Mouse (Mus musculus): ENCODE data around the gene Synpo2.
A peak's percentile ranks its signal among the peaks of the same experiment; 100 is the strongest.
"Not testable (repeated sequence)": the region's sequence is repeated elsewhere in the genome, so short reads cannot be mapped to it uniquely, and the experiment has no call there.

Synpo2 gene

DNA sequence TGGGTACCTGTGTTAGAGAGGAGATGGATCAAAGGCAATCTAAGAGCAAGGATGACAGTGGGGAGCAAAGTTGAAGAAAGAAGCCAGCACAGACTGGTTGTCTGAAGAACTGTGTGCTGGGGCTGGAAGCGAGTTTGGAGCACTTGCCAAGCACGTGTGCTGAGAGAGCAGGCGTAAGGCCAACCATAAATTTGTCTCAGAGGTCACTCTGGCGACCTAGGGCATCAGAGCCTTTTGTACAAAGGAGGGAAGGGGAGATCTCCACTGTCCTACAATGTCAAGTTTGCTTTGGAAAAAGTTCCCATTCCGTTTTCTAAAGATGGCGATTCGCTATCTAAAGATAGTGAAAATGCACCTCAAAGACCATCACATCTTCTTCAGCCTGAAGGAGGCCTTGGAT lies 107.9 kb downstream of the Synpo2 start:
- DNase-seq: no peak

DNA sequence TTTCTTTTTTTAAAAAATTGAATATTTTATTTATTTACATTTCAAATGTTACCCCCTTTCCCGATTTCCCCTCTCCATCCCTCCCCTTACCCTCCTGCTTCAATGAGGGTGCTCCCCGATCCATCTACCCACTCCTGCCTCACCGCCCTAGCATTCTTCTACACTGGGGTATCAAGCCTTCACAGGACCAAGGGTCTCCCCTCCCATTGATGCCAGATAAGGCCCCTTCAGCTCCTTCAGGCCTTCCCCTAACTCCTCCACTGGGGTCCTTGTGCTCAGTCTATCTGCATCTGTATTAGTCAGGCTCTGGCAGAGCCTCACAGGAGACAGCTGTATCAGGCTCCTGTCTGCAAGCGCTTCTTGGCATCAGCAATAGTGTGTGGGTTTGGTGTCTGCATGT lies 109.2 kb downstream of the Synpo2 start:
- DNase-seq: not testable (repeated sequence)

GRCm38 (mm10) chr3:123123817-123124216 lies 112.1 kb downstream of the Synpo2 start:
- DNase-seq: no peak

- DNase-seq: no peak
Observed at GRCm38 (mm10) chr3:123122151-123123030, 113.6 kb downstream of the Synpo2 start.

DNA sequence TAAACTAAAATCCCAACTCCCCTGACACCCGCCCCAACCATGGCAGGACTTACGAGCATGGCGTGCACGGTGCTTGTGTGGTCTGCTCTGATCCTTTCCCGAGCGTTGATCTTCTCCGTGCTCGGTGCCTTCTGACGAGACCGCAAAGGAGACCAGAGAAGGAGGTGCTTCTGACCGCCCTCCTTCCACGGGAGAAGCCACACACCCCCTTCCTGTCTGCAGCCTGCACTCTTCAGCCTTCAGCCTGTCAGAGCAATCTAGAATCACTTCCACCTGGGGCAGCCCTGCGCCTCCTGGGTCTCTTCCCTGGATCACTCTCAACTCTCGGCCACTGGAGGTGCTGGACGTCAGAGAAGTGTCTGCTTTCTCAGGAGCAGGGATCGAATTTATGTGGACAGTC lies 119.0 kb downstream of the Synpo2 start:
- DNase-seq: no peak

DNA sequence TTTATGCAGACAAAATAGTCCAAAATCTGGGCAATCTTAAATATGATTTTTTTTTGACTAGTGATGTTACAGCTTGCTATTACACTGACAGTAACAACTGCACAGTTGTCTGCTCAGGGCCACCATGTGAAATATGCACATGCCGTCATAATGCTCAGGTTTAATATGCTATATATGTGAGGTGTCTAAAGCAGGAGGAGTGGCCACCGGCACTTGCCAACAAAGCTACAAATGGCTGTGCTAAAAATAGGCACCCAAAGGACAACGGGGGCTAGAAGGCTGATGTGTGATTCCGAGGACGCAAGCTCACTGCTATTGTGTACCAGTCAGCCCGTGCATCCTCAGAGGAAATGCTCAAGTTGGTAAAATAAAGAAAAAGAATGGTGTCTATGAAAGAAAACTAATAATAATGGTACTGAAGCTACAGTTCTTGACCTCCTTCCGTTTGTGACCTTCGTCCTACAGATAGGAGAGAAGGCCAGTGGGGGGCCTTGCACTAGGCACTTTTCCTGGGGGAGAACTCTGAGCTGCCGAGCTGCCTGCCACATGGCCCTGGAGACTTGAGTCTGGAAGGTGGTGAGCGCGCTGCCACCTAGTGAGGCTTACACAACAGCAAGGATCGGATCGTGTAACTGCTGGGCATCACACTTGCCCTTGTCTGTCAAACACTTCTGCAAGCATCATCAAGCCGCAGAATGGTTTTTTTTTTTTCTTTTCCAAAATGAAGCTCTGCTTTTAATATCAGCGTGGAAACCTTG lies 120.0 kb downstream of the Synpo2 start:
- DNase-seq: peak; percentile 52

DNA sequence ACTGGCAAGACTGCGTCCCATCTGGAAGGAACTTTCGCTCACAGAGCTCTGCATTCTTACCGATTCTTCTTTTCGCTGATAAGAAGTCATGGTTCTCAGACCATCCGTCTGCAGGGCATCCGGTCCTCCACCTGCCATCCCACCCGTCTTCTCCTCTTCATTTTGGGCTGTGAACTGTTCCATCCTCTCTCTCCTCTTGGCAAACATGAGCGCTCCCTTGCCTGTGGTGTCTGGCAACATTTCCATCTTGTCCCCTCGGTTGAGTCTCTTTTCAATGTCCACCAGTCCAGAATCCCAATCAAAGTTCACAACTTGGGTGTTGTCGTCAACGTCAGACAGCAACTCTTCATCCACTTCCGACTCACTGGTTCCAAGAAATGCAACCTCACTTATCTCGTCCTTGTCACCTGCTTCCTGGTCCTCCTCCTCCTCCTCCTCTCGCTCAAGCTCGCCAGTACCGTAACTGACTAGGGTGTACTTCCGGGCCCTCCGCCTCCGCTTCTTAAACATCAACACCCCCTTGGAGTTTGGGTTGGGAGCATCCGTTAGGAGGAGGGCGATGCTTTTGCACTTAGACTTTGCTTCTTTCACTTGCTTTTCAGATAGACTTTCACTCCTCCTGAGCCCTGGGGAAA lies 121.8 kb downstream of the Synpo2 start:
- no peak for DNase-seq

DNA sequence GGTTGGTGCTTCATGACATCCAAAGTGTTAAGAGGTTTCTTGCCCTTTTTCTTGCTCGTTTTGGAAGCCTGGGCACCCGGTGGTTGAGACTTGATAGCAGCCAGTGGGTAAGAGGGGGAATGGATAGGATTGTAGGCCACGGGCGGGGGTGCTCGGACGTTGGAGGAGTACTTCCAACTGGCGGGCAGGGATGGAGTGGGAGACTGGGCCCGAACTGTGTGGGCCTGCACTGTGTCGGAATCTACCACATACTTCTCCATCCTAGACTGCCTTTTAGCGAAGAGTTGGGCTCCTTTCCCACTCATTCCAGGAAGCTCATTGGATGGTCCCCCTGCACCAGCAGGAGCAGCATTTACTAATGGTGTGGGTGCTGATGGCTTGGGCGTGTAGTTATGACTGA lies 123.2 kb downstream of the Synpo2 start:
- no peak for DNase-seq

DNA sequence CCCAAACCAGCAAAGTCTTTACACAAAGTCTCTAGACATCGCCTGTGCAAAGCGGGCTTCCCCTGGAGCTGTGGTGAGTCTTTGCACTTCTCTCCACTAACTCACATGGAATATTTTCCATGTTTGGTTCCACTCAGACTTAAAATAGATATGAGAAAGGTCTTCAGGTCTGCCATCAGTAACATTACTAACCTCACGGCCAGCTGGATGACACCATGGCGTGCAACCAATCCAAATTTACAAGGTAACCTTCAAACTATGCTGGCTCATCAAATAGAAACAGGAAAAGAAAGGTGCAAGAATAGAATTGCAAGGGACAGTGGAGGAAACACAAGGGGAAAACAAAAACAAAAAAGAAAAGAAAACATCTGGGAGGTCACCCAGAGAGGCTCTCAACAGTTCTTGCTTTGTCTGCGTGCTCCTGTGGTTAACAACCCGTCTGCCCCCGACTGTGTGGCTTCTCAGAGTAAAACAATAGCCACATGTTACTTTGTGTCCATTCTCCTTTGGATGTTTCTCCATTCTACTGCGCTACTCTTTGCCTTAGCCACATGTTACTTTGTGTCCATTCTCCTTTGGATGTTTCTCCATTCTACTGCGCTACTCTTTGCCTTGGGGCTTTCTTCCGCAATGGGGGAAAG lies 124.8 kb downstream of the Synpo2 start:
- DNase-seq: no peak

GRCm38 (mm10) chr3:123107830-123108549 lies 128.0 kb downstream of the Synpo2 start:
- DNase-seq: peak; percentile 42

- DNase-seq: no peak
Observed at GRCm38 (mm10) chr3:123104325-123104724, 131.6 kb downstream of the Synpo2 start.

DNA sequence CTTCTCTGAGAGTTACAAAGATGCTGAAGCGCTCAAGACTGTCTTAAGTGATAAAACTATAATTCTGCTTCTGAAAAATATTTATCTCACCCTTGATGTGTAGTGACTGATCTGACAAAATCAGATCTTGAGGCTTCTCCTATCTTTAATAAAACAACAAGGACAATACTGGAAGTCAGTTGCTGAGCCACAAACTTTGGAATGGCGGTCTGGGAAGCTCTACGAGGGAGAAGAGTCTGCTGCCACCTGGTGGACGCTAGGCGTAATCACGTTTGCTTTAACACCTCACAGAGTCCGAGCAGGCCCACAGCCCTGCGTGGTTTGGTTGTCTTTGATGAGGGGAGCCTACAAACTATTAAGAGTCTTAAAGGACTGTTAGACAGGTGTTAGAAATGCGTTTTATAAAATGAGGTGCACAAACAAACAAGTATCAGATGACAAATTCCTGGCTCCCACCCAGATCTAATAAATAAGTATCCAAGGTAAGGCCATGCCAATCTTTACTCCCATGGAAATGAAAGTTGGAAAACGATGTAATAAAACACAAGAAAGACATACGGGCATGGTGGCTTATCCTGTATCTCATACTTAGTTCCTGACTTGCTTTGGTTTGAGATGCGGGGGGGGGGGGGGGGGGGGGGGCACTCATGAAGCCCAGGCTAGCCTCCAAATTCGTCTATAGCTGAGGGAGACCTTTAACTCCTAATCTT lies 132.6 kb downstream of the Synpo2 start:
- peak; percentile 89 for DNase-seq

DNA sequence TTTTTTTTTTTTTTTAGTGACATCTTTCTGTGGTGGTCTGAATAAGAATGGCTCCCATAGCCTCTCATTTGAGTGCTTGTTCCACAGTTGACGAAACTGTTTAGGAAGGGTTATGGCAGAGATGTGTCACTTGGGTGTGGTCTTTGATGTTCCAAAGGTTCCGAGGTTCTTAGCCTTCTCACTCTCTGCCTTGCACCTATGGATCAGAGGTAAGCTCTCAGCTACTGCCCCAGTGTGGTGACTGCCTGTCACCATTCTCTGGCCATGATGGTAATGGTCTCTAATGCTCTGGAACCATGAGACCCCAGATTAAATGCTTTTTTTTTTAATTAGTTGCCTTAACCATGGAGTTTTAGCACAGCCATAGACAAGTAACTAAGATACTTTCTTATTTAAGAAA lies 134.2 kb downstream of the Synpo2 start:
- DNase-seq: no peak

DNA sequence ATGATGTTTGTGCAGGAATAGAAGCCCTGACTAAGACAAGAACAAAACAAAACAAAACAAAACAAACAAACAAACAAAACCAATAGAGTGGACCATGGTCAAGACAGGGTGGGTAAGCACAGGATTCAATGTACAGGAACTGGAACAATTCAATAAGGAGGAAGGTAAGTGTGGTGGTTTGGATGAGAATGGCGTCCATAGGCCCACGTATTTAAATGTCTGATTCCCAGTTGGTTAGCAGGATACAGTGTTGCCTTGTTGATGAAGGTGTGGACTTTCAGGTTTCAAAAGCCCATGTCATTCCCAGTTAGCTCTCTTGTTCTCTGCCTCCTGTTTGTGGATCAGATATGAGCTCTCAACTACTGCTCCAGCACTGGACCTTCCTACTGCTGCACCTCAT lies 140.8 kb downstream of the Synpo2 start:
- DNase-seq: no peak

DNA sequence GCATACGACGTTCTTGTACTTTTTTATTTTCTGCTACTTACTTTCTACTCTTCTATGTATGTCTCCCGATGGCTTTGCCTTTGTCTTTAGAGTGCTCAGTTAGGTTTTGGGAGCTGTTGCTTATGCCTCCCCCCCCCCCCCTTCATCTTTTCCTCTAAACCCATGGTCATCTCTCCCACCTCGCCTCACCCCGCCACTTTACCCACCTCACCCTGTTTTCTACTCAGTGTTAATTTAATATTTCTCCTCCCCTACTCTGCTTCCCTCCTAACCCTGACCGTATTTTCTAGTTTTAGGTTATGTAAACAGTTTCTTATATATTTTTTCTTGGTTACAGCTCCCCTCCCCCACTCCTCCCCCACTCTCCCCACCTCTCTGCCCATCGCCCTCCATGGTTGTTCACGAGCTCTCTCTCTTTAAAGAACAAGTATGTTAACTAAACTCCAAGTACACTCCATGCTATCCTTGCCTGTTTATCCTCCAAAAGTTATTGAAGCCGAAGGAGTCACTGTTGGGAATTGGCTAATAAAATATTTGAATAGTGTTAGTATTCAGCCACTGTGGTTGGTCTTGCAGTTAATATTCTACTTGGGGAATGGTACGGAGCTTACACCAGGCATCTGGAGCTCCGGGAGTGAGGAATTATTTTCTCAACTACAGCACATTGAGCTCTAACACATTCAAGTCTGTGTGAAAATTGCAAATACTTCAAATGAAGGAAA lies 142.1 kb downstream of the Synpo2 start:
- no peak for DNase-seq

DNA sequence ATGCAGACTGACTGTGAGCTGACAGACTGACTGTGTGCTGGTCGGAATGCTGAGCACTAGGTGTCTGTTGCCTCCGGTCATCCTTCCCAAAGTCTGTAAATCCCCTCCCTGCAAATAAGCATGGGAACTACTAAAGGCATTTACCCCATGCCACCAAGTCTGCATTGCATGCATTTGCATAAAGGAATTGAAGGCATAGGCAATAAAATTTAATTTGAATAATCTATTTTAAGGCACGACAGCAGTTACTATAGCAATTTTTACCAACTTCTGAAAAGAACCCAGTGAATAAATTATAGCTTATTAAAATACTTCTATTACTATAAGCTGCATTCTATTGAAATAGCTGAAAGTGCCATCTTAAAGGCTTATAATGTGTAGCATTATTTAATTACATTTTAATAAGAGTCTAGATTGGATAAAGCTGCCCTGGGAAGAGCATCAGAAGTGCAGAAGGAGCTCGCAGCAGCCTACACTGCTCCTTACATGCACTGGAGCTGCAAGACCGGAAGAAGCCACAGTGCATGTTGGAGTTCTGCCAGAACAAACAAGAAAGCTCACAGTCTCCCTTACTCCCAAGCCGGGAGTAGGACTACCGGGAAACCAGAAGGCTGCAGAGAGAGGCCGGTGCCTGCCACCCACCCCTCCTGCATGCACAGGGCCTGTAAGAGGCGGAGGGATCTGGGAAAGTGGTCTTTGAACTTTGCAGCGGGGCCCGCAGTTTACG lies 142.9 kb downstream of the Synpo2 start:
- peak; percentile 68 for DNase-seq

DNA sequence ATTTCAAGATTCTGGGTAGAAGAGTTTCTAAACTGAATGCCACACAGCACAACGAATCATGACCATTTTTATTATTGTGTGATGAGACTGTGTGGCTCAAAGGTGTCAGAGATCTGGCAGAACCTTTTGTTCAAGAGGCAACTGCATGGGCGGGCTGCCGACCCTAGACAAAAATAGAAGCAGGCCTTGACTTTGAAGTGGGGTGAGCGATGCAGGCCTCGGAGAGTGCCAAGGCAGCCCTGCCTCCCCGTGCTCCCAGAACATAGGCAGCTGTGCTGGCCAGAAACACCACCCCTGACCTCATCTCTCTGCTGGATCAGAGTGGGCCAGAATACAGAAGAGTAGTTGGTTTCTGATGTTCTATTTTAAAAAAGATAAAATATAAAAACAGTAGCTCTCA lies 143.5 kb downstream of the Synpo2 start:
- no peak for DNase-seq

DNA sequence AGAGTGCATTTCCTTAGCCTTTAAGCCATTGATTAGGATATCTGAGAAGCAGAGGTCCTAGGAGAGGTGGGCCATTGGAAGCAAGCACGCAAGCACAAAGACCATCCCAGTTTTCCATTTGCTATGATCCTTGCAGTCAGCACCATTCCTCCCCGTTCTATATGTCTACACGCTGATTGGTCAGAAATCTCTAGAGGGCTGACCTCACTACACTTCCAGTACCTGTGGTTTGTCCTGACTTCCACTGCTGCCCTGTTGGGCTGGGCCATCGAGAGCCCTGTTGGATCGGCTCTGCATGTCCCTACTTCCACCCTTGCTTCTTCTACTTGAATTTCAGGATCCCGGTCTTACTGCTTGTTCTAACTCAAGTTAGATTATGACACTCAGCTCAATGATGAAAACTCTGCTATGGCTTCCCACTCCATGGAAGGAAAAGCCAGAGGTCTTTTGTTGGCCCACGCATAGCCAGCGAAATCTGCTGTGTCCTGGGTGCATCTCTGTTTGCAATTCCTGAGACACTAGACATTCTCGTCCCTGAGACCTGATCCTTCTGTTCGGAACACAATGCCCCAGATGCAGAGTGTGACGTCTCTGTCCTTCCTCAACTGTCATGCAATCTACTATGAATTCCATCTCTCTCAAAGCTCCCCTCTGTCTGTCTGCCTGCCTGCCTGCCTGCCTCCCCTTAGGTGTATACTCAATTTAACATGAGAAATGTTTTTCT lies 146.5 kb downstream of the Synpo2 start:
- no peak for DNase-seq

GRCm38 (mm10) chr3:123088284-123088683 lies 147.7 kb downstream of the Synpo2 start:
- no peak for DNase-seq

Measured in kidney, postnatal 10 days (tissue).